Mouse (Mus musculus): Measurements from ENCODE around the gene Kazald1. TPM values are rescaled to one million over a fixed set of nuclear protein-coding genes. Genes with fewer than 3 reads are reported as not detected.

Kazald1 gene
- total RNA-seq, 2 experiments from 2014 or later: 11.4 to 19.2 TPM

- DNase-seq: no peak
These were observed 27.0 kb upstream of the Kazald1 start for GRCm38 (mm10) chr19:45047935-45048643.

GRCm38 (mm10) chr19:45048644-45049365, 26.2 kb upstream of the Kazald1 start:
- DNase-seq: no peak

- DNase-seq: no peak
These were observed 25.5 kb upstream of the Kazald1 start for GRCm38 (mm10) chr19:45049523-45049922.

- DNase-seq: no peak
These were observed 21.6 kb upstream of the Kazald1 start for GRCm38 (mm10) chr19:45053451-45053850.

- no peak for DNase-seq
These were observed 19.9 kb upstream of the Kazald1 start for GRCm38 (mm10) chr19:45054892-45055690.

GRCm38 (mm10) chr19:45056364-45056763, 18.7 kb upstream of the Kazald1 start:
- DNase-seq: no peak

- no peak for DNase-seq
These were observed 17.9 kb upstream of the Kazald1 start for GRCm38 (mm10) chr19:45056908-45057698.

- DNase-seq: no peak
These were observed 17.3 kb upstream of the Kazald1 start for GRCm38 (mm10) chr19:45057724-45058112.

- peak; percentile 87 for DNase-seq
These were observed 16.8 kb upstream of the Kazald1 start for GRCm38 (mm10) chr19:45058113-45058839.

- no peak for DNase-seq
These were observed 16.2 kb upstream of the Kazald1 start for GRCm38 (mm10) chr19:45058841-45059240.

- peak; percentile 51 for DNase-seq
These were observed 11.3 kb upstream of the Kazald1 start for GRCm38 (mm10) chr19:45063565-45064292.

- no peak for DNase-seq
These were observed 9.8 kb upstream of the Kazald1 start for GRCm38 (mm10) chr19:45065226-45065625.

GRCm38 (mm10) chr19:45067170-45067569, 7.9 kb upstream of the Kazald1 start:
- DNase-seq: no peak

- no peak for DNase-seq
These were observed 7.1 kb upstream of the Kazald1 start for GRCm38 (mm10) chr19:45067758-45068510.

- peak; percentile 91 for DNase-seq
These were observed 1.0 kb upstream of the Kazald1 start for GRCm38 (mm10) chr19:45073871-45074542.

- DNase-seq: no peak
These were observed 438 bp downstream of the Kazald1 start for GRCm38 (mm10) chr19:45075323-45076035.

- DNase-seq: no peak
These were observed 1.1 kb downstream of the Kazald1 start for GRCm38 (mm10) chr19:45076036-45076575.
